Mouse (Mus musculus): ENCODE results near the gene Ugt2b35. TPM values are rescaled to one million over a fixed set of nuclear protein-coding genes. Genes with fewer than 3 reads are reported as not detected.

The Ugt2b35 gene
- total and polyA plus RNA-seq, 2 experiments = 26.0 to 127 TPM

GRCm38 (mm10) chr5:87015477-87015876, 14.8 kb downstream of the Ugt2b35 start:
- no peak overlapping the region for H3K4me3 ChIP-seq (ENCODE audit: insufficient read depth, low read depth, low read length)
- H3K36me3 ChIP-seq (ENCODE audit: control insufficient read depth, insufficient read depth, low read length) = peaks cover 21% of the 10 kb centered on the region
- H3K4me1 ChIP-seq (ENCODE audit: control insufficient read depth, insufficient read depth, low read length) = peaks cover 18% of the 10 kb centered on the region
- H3K9ac ChIP-seq (ENCODE audit: low read depth, low read length) = no peak overlapping the region
- DNase-seq (ENCODE audit: extremely low read depth, low read depth, low spot score) = peak; percentile 83
- no peak for TF ChIP-seq POLR2A (IDR thresholded peaks at IDR 0.05; ENCODE audit: extremely low read depth, insufficient read depth, low read length)
- no peak for TF ChIP-seq CTCF (IDR thresholded peaks at IDR 0.05; ENCODE audit: low read depth, low read length)
- H3K27ac ChIP-seq (replicated peaks; ENCODE audit: insufficient read depth, low read depth, low read length) = no peak overlapping the region; the same call in 1 of the 2 replicates
- no peaks in the 10 kb centered on the region for H3K79me2 ChIP-seq (ENCODE audit: control insufficient read depth, insufficient read depth, low read length)
- WGBS = 17% methylated on average over 3 of the region's 3 CpGs
- no peaks in the 10 kb centered on the region for H3K27me3 ChIP-seq (ENCODE audit: control insufficient read depth, insufficient read depth, low read length)

DNA sequence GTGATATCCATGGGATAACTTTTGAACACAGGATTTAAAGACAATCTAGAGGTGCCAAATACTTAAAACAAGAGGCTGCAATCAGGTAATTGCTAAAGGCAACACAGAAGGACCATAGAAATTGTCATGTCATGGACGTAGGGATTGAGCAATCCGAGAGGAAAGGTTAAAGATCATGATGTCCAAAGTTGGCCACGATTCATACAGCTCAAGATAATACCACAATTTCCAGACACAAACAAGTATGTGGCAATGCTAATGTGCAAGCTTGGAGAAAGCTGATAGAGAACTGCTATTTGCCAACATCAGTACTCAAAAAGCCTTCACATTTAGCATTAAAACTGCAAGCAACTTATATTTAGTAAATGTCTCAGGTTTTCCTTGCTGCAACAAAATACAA, 26.7 kb downstream of the Ugt2b35 start:
- no peak for TF ChIP-seq CTCF (IDR thresholded peaks at IDR 0.05; ENCODE audit: low read depth, low read length)
- no peak for TF ChIP-seq POLR2A (IDR thresholded peaks at IDR 0.05; ENCODE audit: extremely low read depth, insufficient read depth, low read length)
- WGBS = 5% methylated on average over 3 of the region's 3 CpGs
- no peaks in the 10 kb centered on the region for H3K27me3 ChIP-seq (ENCODE audit: control insufficient read depth, insufficient read depth, low read length)
- H3K4me3 ChIP-seq (ENCODE audit: insufficient read depth, low read depth, low read length) = no peak overlapping the region
- no peaks in the 10 kb centered on the region for H3K36me3 ChIP-seq (ENCODE audit: control insufficient read depth, insufficient read depth, low read length)
- H3K27ac ChIP-seq (replicated peaks; ENCODE audit: insufficient read depth, low read depth, low read length) = peak overlapping the region; percentile 99
- no peak overlapping the region for H3K9ac ChIP-seq (ENCODE audit: low read depth, low read length)
- 0 out of 2 replicates have a peak, but pooled peaks cover 8% of the 10 kb centered on the region for H3K79me2 ChIP-seq (ENCODE audit: control insufficient read depth, insufficient read depth, low read length)
- H3K4me1 ChIP-seq (ENCODE audit: control insufficient read depth, insufficient read depth, low read length) = peaks cover 27% of the 10 kb centered on the region
- peak; percentile 99 for DNase-seq (ENCODE audit: extremely low read depth, low read depth, low spot score)

DNA sequence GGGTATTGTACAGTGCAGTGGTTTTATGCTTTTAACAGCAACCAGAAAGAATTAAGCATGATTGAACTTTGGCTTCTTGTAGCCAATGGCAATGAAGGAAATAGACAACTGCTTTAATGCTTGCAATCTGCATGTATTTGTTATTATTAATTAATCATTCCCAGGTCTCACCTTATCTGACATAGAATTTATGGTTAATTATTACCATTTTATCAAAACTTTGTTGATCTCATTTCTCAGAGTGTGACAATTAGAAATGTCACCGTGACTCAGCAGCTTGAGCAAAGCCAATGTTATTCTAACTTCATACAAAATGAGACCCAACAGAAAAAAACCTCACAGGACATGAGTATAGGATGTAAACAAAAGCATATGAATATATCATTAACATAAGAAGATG, 30.0 kb downstream of the Ugt2b35 start:
- no peaks in the 10 kb centered on the region for H3K27me3 ChIP-seq (ENCODE audit: control insufficient read depth, insufficient read depth, low read length)
- no peak overlapping the region for H3K4me3 ChIP-seq (ENCODE audit: insufficient read depth, low read depth, low read length)
- DNase-seq (ENCODE audit: extremely low read depth, low read depth, low spot score) = peak; percentile 92
- H3K9ac ChIP-seq (ENCODE audit: low read depth, low read length) = no peak overlapping the region
- 0 out of 2 replicates have a peak, but pooled peaks cover 8% of the 10 kb centered on the region for H3K79me2 ChIP-seq (ENCODE audit: control insufficient read depth, insufficient read depth, low read length)
- no peaks in the 10 kb centered on the region for H3K36me3 ChIP-seq (ENCODE audit: control insufficient read depth, insufficient read depth, low read length)
- no peak overlapping the region for H3K27ac ChIP-seq (replicated peaks; ENCODE audit: insufficient read depth, low read depth, low read length)
- WGBS = 21% methylated on average over 1 of the region's 1 CpGs
- TF ChIP-seq CTCF (IDR thresholded peaks at IDR 0.05; ENCODE audit: low read depth, low read length) (no peak), POLR2A (IDR thresholded peaks at IDR 0.05; ENCODE audit: extremely low read depth, insufficient read depth, low read length) (no peak)
- peaks cover 27% of the 10 kb centered on the region for H3K4me1 ChIP-seq (ENCODE audit: control insufficient read depth, insufficient read depth, low read length)

Other genes starting within 250 kb of the Ugt2b35 start
- gene Ythdc1, start 196.6 kb upstream of the Ugt2b35 start, total RNA-seq (2014; rRNA removed) = 21.7 and 22.8 TPM in 2 replicates
- 4.8 and 6.3 TPM in 2 replicates for gene Ythdc1, start 196.6 kb upstream of the Ugt2b35 start, polyA plus RNA-seq (2012; rRNA removed)
- 513 and 673 TPM in 2 replicates for gene Ugt2b34, start 93.9 kb upstream of the Ugt2b35 start, total RNA-seq (2014; rRNA removed)
- 112 and 117 TPM in 2 replicates for gene Ugt2b34, start 93.9 kb upstream of the Ugt2b35 start, polyA plus RNA-seq (2012; rRNA removed)
- gene Ugt2b1, start 74.3 kb upstream of the Ugt2b35 start, total RNA-seq (2014; rRNA removed) = 327 and 562 TPM in 2 replicates
- 81.8 and 100 TPM in 2 replicates for gene Ugt2b1, start 74.3 kb upstream of the Ugt2b35 start, polyA plus RNA-seq (2012; rRNA removed)
- 733 and 837 TPM in 2 replicates for gene Ugt2b36, start 91.7 kb downstream of the Ugt2b35 start, total RNA-seq (2014; rRNA removed)
- 177 and 205 TPM in 2 replicates for gene Ugt2b36, start 91.7 kb downstream of the Ugt2b35 start, polyA plus RNA-seq (2012; rRNA removed)
- 1,154 and 1,251 TPM in 2 replicates for gene Ugt2b5, start 139.5 kb downstream of the Ugt2b35 start, total RNA-seq (2014; rRNA removed)
- 180 and 189 TPM in 2 replicates for gene Ugt2b5, start 139.5 kb downstream of the Ugt2b35 start, polyA plus RNA-seq (2012; rRNA removed)

All from liver, adult 2 months (tissue).